Mouse (Mus musculus): ENCODE data around the gene Renbp. TPM values are rescaled to one million over a fixed set of nuclear protein-coding genes. Genes with fewer than 3 reads are reported as not detected.

The Renbp gene
- polyA plus RNA-seq, 1 experiment from 2014 or later: 221 TPM

GRCm38 (mm10) chrX:73948647-73949046 lies 18.0 kb upstream of the Renbp start:
- WGBS (ENCODE audit: missing documents): 20% methylated on average over 4 of the region's 4 CpGs
- no peak overlapping the region for H3K27ac ChIP-seq
- peaks cover 23% of the 10 kb centered on the region for H3K36me3 ChIP-seq (ENCODE audit: inconsistent target)
- H3K4me3 ChIP-seq (ENCODE audit: inconsistent target): no peak overlapping the region
- H3K79me2 ChIP-seq (ENCODE audit: inconsistent target): no peaks in the 10 kb centered on the region

- WGBS (ENCODE audit: missing documents): 91% methylated on average over 6 of the region's 6 CpGs
- no peaks in the 10 kb centered on the region for H3K79me2 ChIP-seq (ENCODE audit: inconsistent target)
- no peak overlapping the region for H3K4me3 ChIP-seq (ENCODE audit: inconsistent target)
- H3K36me3 ChIP-seq (ENCODE audit: inconsistent target): peaks cover 36% of the 10 kb centered on the region
- no peak overlapping the region for H3K27ac ChIP-seq
Observed at GRCm38 (mm10) chrX:73946896-73947295, 16.2 kb upstream of the Renbp start.

GRCm38 (mm10) chrX:73942294-73942693 lies 11.6 kb upstream of the Renbp start:
- peaks cover 30% of the 10 kb centered on the region for H3K36me3 ChIP-seq (ENCODE audit: inconsistent target)
- no peak overlapping the region for H3K27ac ChIP-seq
- WGBS (ENCODE audit: missing documents): no CpG with 5 or more reads among the region's 2 CpGs
- H3K4me3 ChIP-seq (ENCODE audit: inconsistent target): no peak overlapping the region
- no peaks in the 10 kb centered on the region for H3K79me2 ChIP-seq (ENCODE audit: inconsistent target)

GRCm38 (mm10) chrX:73941860-73942259 lies 11.2 kb upstream of the Renbp start:
- H3K36me3 ChIP-seq (ENCODE audit: inconsistent target): peaks cover 30% of the 10 kb centered on the region
- 86% methylated on average over 2 of the region's 2 CpGs for WGBS (ENCODE audit: missing documents)
- no peak overlapping the region for H3K27ac ChIP-seq
- H3K79me2 ChIP-seq (ENCODE audit: inconsistent target): no peaks in the 10 kb centered on the region
- H3K4me3 ChIP-seq (ENCODE audit: inconsistent target): no peak overlapping the region

- H3K4me3 ChIP-seq (ENCODE audit: inconsistent target): no peak overlapping the region
- WGBS (ENCODE audit: missing documents): 69% methylated on average over 2 of the region's 2 CpGs
- no peaks in the 10 kb centered on the region for H3K36me3 ChIP-seq (ENCODE audit: inconsistent target)
- no peak overlapping the region for H3K27ac ChIP-seq
- peaks cover 39% of the 10 kb centered on the region for H3K79me2 ChIP-seq (ENCODE audit: inconsistent target)
Observed at GRCm38 (mm10) chrX:73931871-73932270, 1.2 kb upstream of the Renbp start.

GRCm38 (mm10) chrX:73922550-73922882 lies 8.1 kb downstream of the Renbp start:
- 66% methylated on average over 3 of the region's 8 CpGs for WGBS (ENCODE audit: missing documents)

GRCm38 (mm10) chrX:73921823-73922549 lies 8.7 kb downstream of the Renbp start, which contains the start of the genes Arhgap4 and Naa10:
Gene Arhgap4 (minus strand): TSS chrX:73921870.
Gene Naa10 (minus strand): TSS chrX:73921944.
- H3K27ac ChIP-seq: peak within 1 kb of the TSS; percentile 44
- WGBS (ENCODE audit: missing documents): 20% methylated on average over 37 of the region's 43 CpGs
- peak within 1 kb of the TSS; percentile 44 for H3K4me3 ChIP-seq (ENCODE audit: inconsistent target)
- peaks cover 2% of the 10 kb centered on the region; the same call in 1 of the 2 replicates for H3K79me2 ChIP-seq (ENCODE audit: inconsistent target)
- H3K36me3 ChIP-seq (ENCODE audit: inconsistent target): no peaks in the 10 kb centered on the region

More at GRCm38 (mm10) chrX:73922550-73922882, 8.1 kb downstream of the Renbp start:
- Histone ChIP-seq H3K4me3 (ENCODE audit: inconsistent target) (no peak overlapping the region), H3K36me3 (ENCODE audit: inconsistent target) (no peaks in the 10 kb centered on the region), H3K27ac (no peak overlapping the region), H3K79me2 (ENCODE audit: inconsistent target) (peaks cover 7% of the 10 kb centered on the region; the same call in 1 of the 2 replicates)

- Histone ChIP-seq H3K79me2 (ENCODE audit: inconsistent target) (no peaks in the 10 kb centered on the region; the same call in 1 of the 2 replicates), H3K36me3 (ENCODE audit: inconsistent target) (no peaks in the 10 kb centered on the region), H3K4me3 (ENCODE audit: inconsistent target) (peak overlapping the region; percentile 44), H3K27ac (peak overlapping the region; percentile 44)
- WGBS (ENCODE audit: missing documents): 34% methylated on average over 16 of the region's 34 CpGs
Observed at GRCm38 (mm10) chrX:73921285-73921822, 9.3 kb downstream of the Renbp start.

GRCm38 (mm10) chrX:73918631-73919030 lies 12.0 kb downstream of the Renbp start:
- 69% methylated on average over 5 of the region's 5 CpGs for WGBS (ENCODE audit: missing documents)

GRCm38 (mm10) chrX:73916945-73917344 lies 13.7 kb downstream of the Renbp start:
- H3K79me2 ChIP-seq (ENCODE audit: inconsistent target): no peaks in the 10 kb centered on the region
- 81% methylated on average over 7 of the region's 8 CpGs for WGBS (ENCODE audit: missing documents)
- H3K27ac ChIP-seq: no peak overlapping the region
- H3K4me3 ChIP-seq (ENCODE audit: inconsistent target): no peak overlapping the region
- H3K36me3 ChIP-seq (ENCODE audit: inconsistent target): no peaks in the 10 kb centered on the region

More at GRCm38 (mm10) chrX:73918631-73919030, 12.0 kb downstream of the Renbp start:
- no peaks in the 10 kb centered on the region for H3K36me3 ChIP-seq (ENCODE audit: inconsistent target)
- no peak overlapping the region for H3K4me3 ChIP-seq (ENCODE audit: inconsistent target)
- H3K79me2 ChIP-seq (ENCODE audit: inconsistent target): no peaks in the 10 kb centered on the region
- no peak overlapping the region for H3K27ac ChIP-seq

- WGBS (ENCODE audit: missing documents): 29% methylated on average over 28 of the region's 31 CpGs
- peak overlapping the region; percentile 68 for H3K27ac ChIP-seq
- H3K36me3 ChIP-seq (ENCODE audit: inconsistent target): no peaks in the 10 kb centered on the region
- H3K4me3 ChIP-seq (ENCODE audit: inconsistent target): peak overlapping the region; percentile 7; the same call in 1 of the 2 replicates
- no peaks in the 10 kb centered on the region for H3K79me2 ChIP-seq (ENCODE audit: inconsistent target)
Observed at GRCm38 (mm10) chrX:73914827-73915703, 15.6 kb downstream of the Renbp start.

- no peak overlapping the region for H3K4me3 ChIP-seq (ENCODE audit: inconsistent target)
- WGBS (ENCODE audit: missing documents): 44% methylated on average over 2 of the region's 2 CpGs
- H3K27ac ChIP-seq: peak overlapping the region; percentile 67
Observed at GRCm38 (mm10) chrX:73911588-73911987, 19.1 kb downstream of the Renbp start.

GRCm38 (mm10) chrX:73911156-73911555 lies 19.5 kb downstream of the Renbp start:
- peak overlapping the region; percentile 47 for H3K4me3 ChIP-seq (ENCODE audit: inconsistent target)
- H3K79me2 ChIP-seq (ENCODE audit: inconsistent target): peaks cover 37% of the 10 kb centered on the region
- H3K36me3 ChIP-seq (ENCODE audit: inconsistent target): no peaks in the 10 kb centered on the region
- peak overlapping the region; percentile 84 for H3K27ac ChIP-seq
- WGBS (ENCODE audit: missing documents): 20% methylated on average over 18 of the region's 26 CpGs

More at GRCm38 (mm10) chrX:73911588-73911987, 19.1 kb downstream of the Renbp start:
- Histone ChIP-seq H3K36me3 (ENCODE audit: inconsistent target) (no peaks in the 10 kb centered on the region), H3K79me2 (ENCODE audit: inconsistent target) (peaks cover 32% of the 10 kb centered on the region)

GRCm38 (mm10) chrX:73910451-73910850 lies 20.2 kb downstream of the Renbp start:
- peaks cover 44% of the 10 kb centered on the region for H3K79me2 ChIP-seq (ENCODE audit: inconsistent target)
- H3K4me3 ChIP-seq (ENCODE audit: inconsistent target): peak overlapping the region; percentile 47
- no peaks in the 10 kb centered on the region for H3K36me3 ChIP-seq (ENCODE audit: inconsistent target)
- H3K27ac ChIP-seq: peak overlapping the region; percentile 84

All from macrophage (primary cell).